Mouse (Mus musculus) ES-E14 (cell line): ENCODE results near the gene Wdr5.

Experiments
- CHD2 ChIP-seq: IDR thresholded peaks from 2 replicates; pipeline ENCODE4 v1.6.1; 2014; ENCODE audit warnings: mild to moderate bottlenecking, low read depth, low read length, inconsistent platforms
- MAFK ChIP-seq: IDR thresholded peaks from 2 replicates; pipeline ENCODE4 v1.6.1; 2014; ENCODE audit warnings: mild to moderate bottlenecking, low read depth, low read length, inconsistent platforms; ENCODE audit not compliant: insufficient read depth

GRCm38 (mm10) chr2:27518283-27518682 lies 3.3 kb downstream of the Wdr5 start:
- TF ChIP-seq CHD2 (no peak), MAFK (no peak)
